Mouse (Mus musculus): ENCODE measurements at regions not wholly inside any gene's neighbourhood (a gene's known extent, or its start where the extent isn't known, plus 50 kb on each side); places are given as distances from the start of the nearest gene placed in this dataset.

GRCm38 (mm10) chr16:73404509-73404908 lies 1007.1 kb downstream of the Robo2 start:
- no peak for TF ChIP-seq CTCF (IDR thresholded peaks at IDR 0.05; ENCODE audit: borderline replicate concordance, extremely low read depth, insufficient read depth, insufficient read length)
- TF ChIP-seq POLR2A (IDR thresholded peaks at IDR 0.05; ENCODE audit: borderline replicate concordance, extremely low read depth, insufficient read depth, insufficient read length, poor library complexity, severe bottlenecking): no peak

Data from brain, embryonic 14.5 days (tissue).